Mouse (Mus musculus) adrenal gland, postnatal 10 days (tissue): ENCODE measurements around the gene Tbc1d2b. TPM values are rescaled to one million over a fixed set of nuclear protein-coding genes. Genes with fewer than 3 reads are reported as not detected.

Experiments
- DNase-seq: peaks from one replicate; pipeline ENCODE4 v3.0.0; 2021; ENCODE audit warnings: mixed read lengths
- total RNA-seq, 2 experiments: library from RNA; stranded (reverse); gene quantifications; 2 replicates each; pipeline ENCODE4 v1.2.3; 2021

Gene Tbc1d2b
- total RNA-seq, 2 experiments from 2014 or later = 33.0 to 34.9 TPM

DNA sequence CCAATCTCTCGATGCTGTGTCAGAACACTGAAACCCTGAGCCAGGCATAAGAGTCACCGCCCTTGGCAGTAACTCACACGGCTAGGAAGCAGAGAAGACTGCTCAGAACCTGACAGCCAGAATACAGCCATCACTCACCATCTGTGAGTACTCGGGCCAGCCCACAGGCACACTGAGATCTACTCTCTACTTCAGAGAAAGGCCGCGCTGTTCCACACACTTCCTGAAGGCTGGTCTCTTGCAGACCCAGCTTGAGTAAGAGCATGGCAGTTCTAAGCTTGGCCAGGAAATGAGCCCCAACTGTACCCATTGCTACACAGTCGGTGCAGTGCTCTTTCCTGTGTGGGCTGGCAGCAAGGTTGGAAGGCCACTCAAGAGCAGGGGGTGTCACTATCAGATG is 27.7 kb downstream of the Tbc1d2b start:
- DNase-seq = peak; percentile 31

DNA sequence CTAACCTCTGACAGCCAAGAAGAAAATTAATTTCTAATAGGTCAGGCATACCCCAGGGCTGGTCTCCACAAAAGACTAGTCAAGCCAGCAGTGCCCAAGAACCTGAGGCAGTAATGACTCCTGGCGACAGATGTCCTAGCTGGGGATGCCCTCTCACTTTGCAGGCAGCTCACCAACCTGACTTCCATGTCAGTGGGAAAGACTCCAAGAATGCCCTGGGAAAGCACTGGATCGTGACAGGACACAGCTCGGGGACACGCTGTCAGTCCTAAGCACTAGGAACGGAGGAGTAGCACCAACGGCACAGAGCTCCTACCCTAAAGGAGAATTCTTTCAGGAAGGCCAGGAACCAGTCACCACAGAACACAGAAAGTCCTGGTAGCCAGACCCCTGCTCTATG is 28.3 kb downstream of the Tbc1d2b start:
- no peak for DNase-seq

DNA sequence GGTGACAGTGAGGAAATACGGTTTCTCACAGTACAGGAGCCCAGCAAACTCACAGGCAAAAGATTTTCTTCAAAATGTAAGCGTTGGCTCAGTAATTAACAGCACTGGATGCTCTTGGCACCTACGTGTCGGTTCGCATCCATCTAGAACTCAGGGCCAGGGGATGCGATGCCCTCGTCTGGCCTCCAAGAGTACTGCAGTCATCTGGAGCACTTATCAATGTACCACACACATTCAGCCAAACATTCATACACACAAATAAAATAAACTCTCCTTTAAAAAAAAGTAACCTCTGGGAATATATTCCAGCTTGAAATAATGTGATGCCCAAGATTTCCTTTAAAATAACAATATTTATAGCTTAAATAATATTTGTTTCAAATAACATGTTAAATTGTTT is 29.0 kb downstream of the Tbc1d2b start:
- no peak for DNase-seq

DNA sequence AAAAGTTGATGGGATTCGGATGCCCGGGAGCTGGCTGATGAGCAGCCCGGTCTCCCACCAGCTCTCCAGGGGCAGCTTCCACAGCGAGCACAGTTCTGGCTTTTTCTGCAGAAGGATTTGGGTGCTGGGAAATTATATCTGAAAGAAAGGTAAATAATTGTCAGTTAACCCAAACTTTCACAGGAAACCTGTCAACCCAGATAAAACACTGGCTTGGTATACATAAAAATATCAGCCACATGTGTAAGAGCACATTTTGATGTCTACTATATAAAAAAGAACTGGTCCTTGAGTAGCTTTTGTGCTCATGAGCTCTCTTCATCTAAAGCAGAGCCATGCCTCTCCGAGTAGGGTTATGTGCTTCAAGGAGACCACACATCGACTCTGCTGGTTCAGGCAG is 29.6 kb downstream of the Tbc1d2b start:
- DNase-seq = no peak

DNA sequence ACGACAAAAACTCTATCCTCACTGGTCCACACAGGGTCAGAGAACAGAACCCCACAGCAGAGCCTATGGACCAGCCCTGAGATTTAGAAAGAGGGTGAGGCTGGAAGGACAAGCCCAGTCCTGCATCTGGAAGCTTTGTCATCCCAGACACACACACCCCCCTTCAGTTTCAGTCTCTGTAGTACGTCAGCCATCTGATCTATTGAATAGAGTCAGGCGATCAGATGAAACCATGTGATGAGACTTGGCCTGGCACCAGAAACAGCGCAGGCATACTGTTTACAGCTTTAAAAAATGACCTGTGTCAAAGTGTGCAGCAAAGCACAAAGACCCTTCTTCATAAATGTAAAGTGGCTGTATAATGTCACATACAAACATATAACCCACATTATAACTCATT is 30.0 kb downstream of the Tbc1d2b start:
- no peak for DNase-seq

DNA sequence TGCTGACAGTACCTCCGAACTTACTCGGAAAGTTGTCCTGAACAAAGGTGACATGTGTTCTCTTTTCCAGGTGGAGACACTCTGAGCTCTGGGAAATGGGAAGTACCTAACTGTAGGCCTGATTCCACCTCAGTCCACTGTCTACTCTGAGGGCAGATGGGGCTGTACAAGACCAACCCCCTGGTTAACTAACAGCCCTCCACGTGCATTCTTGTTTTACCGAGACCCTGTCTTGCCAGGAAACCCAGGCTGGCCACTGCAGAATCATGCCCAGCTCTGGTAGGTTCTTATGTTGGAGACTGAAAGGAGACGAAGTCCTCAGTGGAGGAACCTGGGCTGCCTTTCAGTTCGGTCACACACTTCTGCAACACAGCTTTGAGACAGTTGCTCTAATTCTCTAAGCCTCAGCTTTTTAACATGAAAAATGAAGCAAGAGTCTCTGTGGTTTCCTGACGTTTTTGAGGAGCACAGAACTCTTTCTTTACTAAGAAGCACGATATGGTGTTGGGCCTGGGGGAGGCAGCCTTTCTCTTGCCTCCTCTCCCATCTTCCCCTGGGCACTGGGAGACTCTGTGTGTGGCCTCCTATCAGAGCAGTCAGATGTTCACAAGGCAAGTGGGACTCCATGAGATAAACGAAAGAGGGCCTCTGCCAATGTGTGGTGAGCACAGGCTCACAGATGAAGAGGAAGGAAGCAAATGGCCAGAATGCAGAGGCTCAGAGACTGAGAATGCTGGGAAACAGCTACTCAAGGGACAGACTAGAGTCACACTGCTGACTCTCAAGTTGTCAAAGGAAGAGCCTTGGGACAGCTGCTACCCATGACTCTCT is 33.2 kb downstream of the Tbc1d2b start:
- DNase-seq = no peak

DNA sequence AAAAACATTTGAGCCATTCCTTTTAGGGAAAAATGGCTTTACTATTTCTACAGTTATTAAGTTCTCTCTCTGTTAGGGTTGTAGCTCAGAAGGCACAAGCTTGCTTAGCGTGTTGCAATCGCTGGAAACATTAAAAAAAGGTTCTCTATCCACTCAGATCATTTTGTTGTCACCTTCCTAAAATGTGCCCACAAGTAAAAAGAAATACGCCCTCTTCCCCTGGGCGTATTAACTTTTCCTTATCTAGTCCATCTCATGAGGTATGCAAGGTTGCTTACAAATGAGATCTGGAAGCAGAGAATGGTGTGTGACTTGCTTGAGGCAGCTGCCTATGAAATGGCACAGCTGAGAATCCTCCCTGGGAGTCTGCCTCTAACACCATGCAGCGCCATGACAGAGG is 33.8 kb downstream of the Tbc1d2b start:
- no peak for DNase-seq

DNA sequence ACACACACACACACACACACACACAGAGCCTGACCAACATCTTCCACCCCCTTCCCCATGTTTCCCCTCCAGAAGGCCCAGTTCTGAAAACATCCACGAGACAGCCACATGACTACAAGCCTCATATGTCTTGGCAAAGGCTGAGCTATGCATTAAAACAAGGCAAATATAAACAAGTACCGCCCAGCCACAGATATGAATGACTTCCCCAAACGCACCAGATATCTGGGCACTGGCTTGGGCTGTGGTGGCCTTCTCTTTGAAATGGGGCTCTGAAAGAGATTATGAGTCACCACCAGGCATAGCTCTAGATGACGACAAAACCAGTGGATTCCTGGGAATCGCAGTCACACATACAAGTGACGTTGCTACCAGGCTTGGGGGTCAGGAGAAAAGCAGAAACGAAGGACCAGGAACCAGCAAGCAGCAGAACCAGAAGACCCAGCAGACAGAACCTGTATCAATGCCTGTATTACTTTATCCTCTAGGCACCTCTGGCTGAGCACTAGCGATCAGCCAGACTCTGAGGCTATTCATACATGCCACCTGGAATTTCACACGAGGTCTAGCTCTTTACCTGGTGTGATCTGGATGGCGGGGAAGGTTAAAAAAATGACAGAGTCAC is 35.2 kb downstream of the Tbc1d2b start:
- DNase-seq = peak; percentile 27

DNA sequence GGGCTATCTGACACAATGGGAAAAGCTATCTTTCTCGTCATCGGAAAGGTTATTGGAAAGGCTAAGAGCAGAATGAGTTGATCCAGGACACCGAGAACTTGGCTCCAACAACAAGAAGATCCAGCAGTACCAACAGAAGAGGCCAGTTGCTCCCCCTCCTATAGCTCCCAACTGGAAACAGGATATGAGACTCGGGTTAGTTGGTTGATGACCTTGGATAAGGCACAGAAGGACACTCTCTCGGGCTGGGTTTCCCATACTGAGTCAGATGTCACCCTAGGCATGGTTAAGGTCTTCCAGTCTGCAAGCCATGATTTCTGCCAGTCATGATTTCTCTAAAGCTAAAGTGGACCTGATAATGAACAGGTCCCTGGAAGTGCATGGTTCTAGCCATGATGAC is 35.8 kb downstream of the Tbc1d2b start:
- DNase-seq = no peak

DNA sequence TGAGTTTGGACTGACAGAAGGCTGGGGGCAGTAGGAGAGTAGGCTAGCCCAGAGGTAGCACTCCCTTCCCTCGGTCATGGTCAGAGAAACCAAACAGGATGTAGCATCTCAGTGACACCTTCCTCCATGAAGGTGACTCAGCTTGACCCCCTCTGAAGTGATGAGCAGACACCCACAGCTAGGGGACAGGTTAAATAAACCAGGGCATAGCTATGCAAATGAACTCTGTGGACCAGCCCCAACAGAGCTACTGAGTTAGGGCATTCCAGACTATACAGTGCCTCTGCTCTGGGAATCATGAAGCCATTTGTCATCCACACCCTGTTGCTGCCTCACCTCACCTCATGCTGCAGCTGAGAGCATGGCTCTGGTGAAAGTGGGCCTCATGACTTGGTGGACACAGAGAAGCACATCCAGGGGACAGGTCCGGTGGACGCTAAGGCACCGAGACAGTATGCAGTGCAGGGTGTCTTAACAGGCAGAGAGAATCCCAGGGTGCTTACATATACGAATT is 36.6 kb downstream of the Tbc1d2b start:
- DNase-seq = no peak

DNA sequence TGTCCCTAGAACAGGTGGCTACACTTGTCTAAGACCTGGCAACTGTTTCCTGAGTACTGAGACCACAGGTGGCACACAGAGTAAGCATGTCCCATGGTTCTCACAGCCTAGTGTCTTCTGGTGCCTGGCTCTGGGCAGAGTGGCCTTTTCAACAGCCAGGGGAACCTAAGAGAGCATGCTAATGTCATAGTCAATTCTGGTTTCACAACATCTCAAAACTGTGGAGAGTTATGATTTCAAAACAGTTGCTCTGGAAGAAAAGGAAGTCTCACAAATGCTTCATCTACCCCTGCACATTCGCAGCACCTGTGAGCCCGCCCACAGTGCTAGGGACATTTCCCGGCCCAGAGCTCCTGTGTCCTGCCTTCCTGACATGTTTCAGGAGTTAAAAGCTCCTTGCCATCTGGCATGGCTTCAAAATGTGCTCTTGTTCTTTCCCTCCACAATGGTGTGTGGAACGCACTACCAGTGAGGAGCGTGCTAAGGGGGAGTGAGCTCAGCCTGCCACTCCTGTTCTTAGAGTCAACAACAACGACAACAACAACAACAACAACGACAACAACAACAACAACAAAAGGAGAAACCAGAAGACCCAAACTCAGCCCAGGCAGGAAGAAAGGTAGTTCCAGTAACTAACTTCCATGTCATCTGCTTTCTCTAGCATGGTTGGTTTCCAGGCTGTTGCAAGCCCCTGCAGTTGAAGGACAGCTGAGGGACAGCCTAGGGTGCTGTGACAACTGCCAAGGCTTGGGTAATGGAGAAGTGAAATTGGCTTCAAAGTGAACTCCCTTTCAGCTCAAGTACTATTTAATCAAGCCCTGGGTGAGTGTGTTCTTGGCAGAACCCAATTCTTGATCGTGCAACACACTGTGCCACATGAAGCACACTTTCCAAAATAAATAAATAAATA is 37.6 kb downstream of the Tbc1d2b start:
- DNase-seq = no peak

DNA sequence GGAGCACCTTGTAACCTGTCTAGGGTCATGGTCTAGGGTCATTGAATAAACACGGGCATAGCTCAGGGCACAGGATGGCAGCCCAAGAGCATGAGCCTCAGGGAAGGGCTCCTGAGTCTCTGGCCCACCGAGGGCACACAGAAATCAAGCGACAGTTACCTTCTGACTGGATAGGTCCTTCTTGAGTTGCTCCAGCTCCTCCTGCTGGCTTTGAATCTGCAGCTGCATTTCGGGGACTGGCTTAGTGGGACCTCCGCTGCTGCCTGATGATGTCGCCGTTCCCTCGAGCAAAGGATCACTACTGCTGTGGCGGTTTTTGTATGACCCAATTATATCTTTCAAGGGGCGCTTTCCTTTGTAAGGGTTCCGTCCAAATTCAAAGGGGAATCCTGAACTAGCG is 43.4 kb downstream of the Tbc1d2b start:
- no peak for DNase-seq

DNA sequence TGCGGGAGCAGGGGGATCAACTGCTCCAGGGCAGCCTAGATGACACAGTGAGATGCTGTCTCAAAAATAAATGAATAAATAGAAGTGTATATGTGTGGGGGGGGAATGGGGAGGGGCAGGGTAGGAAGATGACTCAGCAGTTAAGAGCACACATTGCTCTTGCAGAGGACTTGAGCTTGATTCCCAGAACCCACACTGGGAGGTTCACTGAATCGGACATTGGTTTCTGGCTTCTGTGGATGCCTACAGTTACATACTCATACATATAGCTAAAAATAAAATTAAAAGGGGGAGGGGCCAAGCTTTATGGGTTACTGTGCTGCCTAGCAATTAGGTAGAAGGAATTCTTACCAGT is 43.9 kb downstream of the Tbc1d2b start:
- no peak for DNase-seq

DNA sequence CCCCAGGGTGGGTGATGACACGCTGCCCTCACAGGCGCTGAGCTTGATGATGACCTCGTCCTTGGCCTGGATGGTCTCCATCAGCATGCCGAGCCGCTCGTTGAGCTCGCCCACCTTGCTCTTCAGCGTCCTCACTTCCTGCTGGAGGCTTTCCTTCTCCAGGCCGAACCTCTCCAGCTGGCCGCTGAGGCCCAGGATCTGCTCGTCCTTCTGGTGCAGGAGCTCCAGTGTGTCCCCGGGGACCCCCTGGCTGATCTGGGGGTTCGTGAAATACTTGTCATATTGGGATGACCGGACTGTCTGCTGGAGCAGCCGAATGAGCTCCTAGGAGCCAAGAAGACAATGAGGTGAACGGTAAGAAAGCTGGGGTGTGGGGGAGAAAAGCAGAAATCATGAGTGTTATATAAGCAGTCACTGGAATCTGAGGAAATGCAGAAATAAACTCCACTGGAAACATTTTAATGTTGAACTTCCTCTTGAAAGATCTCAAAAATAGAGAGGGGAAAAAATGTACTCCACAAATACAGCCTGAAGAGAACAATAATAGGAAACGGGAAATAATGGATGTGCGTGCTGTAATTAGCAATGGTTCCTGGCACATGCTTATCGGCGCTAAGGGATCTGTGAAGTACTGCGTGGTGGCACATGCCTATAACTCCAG is 44.4 kb downstream of the Tbc1d2b start:
- no peak for DNase-seq

DNA sequence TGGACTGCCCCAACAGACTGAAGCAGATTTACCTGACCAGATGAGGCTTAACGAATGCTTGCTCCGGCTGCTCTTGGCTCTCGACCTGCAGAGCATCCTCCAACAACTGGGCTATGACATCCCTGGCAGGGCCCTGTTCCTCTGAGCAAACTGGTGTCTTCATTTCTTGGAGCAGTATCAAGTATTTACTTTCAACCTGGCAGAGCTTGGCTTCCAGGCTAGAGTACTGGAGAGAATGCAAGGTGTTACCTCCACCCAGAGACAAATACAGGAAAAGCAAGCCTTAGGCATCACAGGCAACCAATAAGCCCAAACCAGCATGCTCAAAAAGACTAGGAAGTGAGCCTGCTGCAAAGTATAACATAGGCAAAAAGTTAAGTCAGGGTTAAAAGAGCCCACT is 48.3 kb downstream of the Tbc1d2b start:
- DNase-seq = no peak

DNA sequence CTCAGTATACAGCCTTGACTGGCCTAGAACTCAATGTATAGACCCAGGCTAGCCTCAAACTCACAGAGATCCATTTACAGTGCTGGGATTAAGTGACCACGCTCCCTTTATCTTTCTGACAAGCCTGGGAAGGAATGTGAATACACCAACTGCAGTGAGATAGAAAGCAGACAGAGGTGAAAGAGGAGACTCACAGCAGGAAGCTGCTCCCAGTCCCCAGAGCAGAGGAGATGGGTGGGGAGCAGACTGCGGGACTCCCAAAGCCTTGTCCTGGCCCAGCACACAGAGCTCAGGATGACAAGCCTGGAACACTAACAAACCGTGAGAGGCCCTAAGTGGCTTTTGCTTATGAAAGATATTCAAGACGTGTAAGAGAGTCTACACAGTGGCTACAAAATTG is 53.1 kb downstream of the Tbc1d2b start:
- no peak for DNase-seq

DNA sequence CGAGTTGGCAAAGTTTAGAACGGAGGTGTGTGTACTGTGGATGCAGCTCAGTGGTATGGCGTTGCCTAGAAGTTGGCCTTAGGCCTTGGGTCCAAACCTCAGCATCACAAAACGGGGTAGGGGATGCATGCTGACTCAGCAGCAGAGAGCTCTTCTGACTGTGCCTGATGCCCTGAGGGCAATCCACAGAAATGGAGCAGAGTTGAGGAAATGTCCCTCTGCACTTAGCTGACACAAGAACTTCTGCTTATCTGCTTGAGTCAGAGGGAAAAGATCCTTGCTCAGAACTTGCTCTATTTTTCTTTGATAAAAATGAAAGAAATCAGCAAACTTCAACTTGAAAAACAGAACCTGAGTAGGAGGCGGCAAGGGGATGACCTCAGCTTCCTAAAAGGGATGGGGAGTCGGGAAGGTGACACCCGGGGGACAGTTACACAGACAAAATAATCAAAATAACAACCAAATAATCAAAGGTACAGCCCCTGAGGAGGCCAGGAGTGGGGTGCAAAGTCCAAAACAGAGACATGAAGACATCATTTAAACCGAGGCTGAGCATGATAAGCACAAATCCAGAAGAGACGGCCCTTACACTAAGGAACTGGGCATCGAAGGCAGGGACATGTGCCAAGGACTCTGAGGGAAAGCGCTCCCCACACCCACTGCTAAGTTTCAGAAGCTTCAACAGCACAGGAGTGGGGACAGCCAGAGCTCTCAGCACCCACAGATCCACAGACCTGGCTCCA is 54.2 kb downstream of the Tbc1d2b start:
- no peak for DNase-seq

DNA sequence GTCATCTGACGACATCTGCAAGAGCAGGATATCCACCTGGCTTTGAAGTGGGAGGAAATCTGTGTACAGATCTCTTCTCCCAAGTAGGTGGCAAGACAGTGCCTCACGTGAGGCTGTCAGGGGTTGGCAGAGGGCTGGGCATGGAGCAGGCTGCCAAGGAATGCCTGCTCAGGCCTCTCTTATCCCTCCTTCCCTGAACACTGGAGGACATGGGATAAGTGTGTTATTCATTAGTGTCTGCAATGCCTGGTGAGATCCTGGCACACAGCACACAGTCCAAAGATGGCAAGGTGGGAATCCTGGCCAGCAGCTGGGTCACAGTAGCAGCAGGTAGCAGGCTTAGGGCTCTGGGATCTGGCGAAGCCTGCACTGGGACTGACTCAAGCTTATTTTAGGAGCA is 57.5 kb downstream of the Tbc1d2b start:
- no peak for DNase-seq

DNA sequence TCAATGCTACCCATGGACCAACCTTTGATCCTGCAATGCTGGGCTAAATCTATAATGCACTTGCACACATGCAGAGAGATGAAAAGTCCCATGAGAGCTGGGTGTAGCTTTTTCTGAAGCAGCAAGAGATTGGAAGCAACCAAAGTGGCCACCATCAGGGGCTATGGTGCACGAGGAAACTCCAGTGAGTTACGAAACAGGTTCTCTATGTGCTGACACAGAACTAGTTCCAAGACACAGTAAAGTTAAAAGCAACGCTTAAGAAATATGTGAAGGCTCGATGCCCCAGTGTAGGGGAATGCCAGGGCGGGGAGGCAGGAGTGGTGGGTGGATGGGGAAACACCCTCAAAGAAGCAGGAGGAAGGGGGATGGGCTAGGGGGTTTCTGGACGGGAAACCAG is 61.9 kb downstream of the Tbc1d2b start:
- DNase-seq = no peak

DNA sequence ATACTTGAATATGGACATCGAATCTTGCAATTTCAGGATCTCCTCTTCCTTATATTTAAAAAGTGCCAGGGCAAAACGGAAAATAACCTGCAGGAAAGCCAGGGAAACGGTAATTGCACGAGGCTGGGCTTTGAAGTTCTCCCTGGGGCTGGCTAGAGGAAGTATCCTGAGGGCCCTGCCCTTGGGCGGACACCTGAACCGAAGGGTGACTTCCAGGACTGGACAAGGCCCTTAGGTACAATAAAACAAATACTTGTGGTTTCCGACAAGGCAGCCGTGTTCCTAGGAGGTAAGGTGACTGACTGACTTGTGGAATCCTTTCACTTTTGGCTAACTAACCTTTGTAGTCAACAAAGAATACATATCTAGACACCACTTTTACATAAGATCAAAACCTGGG is 62.8 kb downstream of the Tbc1d2b start:
- DNase-seq = no peak

DNA sequence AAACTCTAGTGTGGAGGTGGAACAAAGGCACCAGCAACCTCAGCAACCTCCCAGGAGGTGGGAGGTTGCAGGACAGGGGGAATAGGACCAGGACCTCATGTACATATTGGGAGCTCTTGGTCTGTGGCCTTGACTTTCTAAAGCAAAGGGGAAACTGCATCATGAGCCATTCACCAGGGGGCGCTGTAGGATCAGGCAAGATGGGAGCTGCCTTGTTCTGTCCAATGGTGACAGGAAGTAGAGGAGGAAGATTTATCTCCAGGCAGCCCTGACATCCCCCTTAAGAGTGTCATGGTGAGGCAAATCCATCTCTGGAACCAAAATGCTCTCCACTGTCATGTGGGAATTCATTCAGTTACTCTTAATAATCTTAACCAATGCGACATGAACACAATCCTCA is 64.1 kb downstream of the Tbc1d2b start:
- DNase-seq = peak; percentile 92
